Mouse (Mus musculus): ENCODE data around the gene Atg5. TPM values are rescaled to one million over a fixed set of nuclear protein-coding genes. Genes with fewer than 3 reads are reported as not detected.

Atg5 gene
- polyA plus RNA-seq, 1 experiment = 11.6 TPM

DNA sequence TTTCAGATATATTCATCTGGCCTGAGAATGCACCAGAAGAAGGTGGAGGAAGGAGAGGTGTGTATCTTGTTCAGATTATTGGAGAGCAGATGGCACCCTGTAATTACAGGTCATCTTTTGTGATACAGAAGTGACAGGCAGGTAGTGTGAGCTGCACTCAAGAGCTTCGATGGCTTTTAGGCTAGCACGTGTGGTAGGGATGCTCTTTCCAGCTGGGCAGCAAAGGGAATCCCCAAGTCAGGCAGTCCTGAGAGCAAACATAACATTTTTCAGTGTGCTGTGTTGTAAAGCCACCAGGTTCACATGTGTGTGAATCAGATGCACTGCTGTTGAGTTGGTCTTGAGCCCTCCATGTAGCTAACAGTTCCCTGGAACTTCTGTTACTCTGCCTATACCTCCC lies 98.0 kb downstream of the Atg5 start:
- TF ChIP-seq POLR2A (IDR thresholded peaks at IDR 0.05; ENCODE audit: control insufficient read depth, extremely low read depth, insufficient read depth, low read length, poor library complexity) (no peak), CTCF (IDR thresholded peaks at IDR 0.05; ENCODE audit: borderline replicate concordance, control insufficient read depth, extremely low read depth, insufficient read depth, low read length, poor library complexity) (no peak)
- no peaks in the 10 kb centered on the region for H3K27me3 ChIP-seq (ENCODE audit: control insufficient read depth, insufficient read depth, low read length)
- no peaks in the 10 kb centered on the region for H3K4me1 ChIP-seq (replicated peaks; ENCODE audit: control insufficient read depth, insufficient read depth, low read length)
- no peak for DNase-seq
- H3K27ac ChIP-seq (ENCODE audit: control insufficient read depth, insufficient read depth, low read length) = no peak overlapping the region
- H3K36me3 ChIP-seq (ENCODE audit: control insufficient read depth, insufficient read depth, low read length) = no peaks in the 10 kb centered on the region
- no peak overlapping the region for H3K4me3 ChIP-seq (ENCODE audit: control insufficient read depth, insufficient read depth, low read length)
- WGBS = 95% methylated on average over 2 of the region's 2 CpGs

DNA sequence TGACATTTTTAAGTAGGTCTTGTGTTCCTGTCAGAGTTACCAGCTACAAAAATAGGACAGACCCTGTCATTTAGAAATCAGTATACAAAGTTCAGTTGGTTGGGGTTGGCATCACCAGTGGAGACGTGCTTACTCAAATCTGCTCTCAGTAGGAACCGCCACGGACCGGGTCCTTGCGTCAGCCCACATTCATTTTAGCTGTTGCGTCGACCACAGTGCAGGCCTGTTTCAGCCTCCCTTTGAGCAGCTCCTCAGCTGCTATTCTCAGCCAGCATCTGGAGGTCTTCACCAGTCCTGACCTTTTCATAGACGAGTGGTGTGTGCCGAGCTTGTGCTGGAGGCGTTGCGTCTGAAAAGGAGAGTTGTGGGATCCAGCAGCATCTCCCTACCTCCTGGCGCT lies 98.9 kb downstream of the Atg5 start:
- Histone ChIP-seq H3K4me1 (replicated peaks; ENCODE audit: control insufficient read depth, insufficient read depth, low read length) (no peaks in the 10 kb centered on the region), H3K27me3 (ENCODE audit: control insufficient read depth, insufficient read depth, low read length) (no peaks in the 10 kb centered on the region), H3K36me3 (ENCODE audit: control insufficient read depth, insufficient read depth, low read length) (no peaks in the 10 kb centered on the region), H3K4me3 (ENCODE audit: control insufficient read depth, insufficient read depth, low read length) (no peak overlapping the region), H3K27ac (ENCODE audit: control insufficient read depth, insufficient read depth, low read length) (no peak overlapping the region)
- DNase-seq = no peak
- 96% methylated on average over 12 of the region's 12 CpGs for WGBS
- TF ChIP-seq CTCF (IDR thresholded peaks at IDR 0.05; ENCODE audit: borderline replicate concordance, control insufficient read depth, extremely low read depth, insufficient read depth, low read length, poor library complexity) (no peak), POLR2A (IDR thresholded peaks at IDR 0.05; ENCODE audit: control insufficient read depth, extremely low read depth, insufficient read depth, low read length, poor library complexity) (no peak)

DNA sequence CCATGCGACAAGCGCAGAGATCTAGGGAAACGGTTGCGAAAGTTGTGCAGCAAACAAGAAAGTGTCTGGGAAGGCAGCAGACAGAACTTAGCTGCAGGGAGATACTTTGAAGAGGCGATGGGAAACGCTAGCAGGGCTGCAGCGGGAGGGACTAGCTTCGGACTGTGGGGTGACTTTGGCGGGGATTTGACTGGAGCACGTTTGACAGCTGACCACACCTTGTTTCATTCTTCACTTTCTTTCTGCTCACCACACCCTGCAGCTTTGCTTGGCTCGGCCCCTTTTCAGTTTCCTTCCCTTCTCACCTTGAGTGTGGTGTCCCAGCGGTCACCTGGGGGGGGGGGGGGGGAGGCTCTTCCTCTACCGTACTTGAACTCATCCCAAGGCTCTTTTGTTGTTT lies 100.4 kb downstream of the Atg5 start:
- Histone ChIP-seq H3K27ac (ENCODE audit: control insufficient read depth, insufficient read depth, low read length) (no peak overlapping the region), H3K36me3 (ENCODE audit: control insufficient read depth, insufficient read depth, low read length) (no peaks in the 10 kb centered on the region), H3K4me1 (replicated peaks; ENCODE audit: control insufficient read depth, insufficient read depth, low read length) (no peaks in the 10 kb centered on the region), H3K4me3 (ENCODE audit: control insufficient read depth, insufficient read depth, low read length) (no peak overlapping the region), H3K27me3 (ENCODE audit: control insufficient read depth, insufficient read depth, low read length) (no peaks in the 10 kb centered on the region)
- no peak for TF ChIP-seq CTCF (IDR thresholded peaks at IDR 0.05; ENCODE audit: borderline replicate concordance, control insufficient read depth, extremely low read depth, insufficient read depth, low read length, poor library complexity)
- no peak for TF ChIP-seq POLR2A (IDR thresholded peaks at IDR 0.05; ENCODE audit: control insufficient read depth, extremely low read depth, insufficient read depth, low read length, poor library complexity)
- no peak for DNase-seq
- 84% methylated on average over 13 of the region's 13 CpGs for WGBS

DNA sequence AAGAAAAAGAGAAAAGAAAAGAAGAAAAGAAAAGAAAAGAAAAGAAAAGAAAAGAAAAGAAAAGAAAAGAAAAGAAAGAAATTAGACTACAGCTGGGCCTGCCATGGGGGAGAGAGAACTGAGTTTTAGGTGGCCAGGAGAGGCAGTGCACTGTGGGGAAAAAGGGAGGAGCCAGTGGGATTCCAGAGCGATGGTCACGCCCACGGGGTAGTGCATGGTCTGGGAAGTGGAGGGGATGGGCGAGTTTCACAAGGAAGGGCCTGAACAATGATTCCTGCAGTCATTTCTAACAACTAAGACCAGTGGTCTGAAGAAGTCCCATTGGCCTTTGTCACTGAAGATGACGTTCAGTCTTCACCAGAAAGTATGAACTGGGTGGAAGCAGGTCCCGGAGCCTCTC lies 102.5 kb downstream of the Atg5 start:
- 94% methylated on average over 6 of the region's 6 CpGs for WGBS
- Histone ChIP-seq H3K4me3 (ENCODE audit: control insufficient read depth, insufficient read depth, low read length) (no peak overlapping the region), H3K27me3 (ENCODE audit: control insufficient read depth, insufficient read depth, low read length) (no peaks in the 10 kb centered on the region), H3K27ac (ENCODE audit: control insufficient read depth, insufficient read depth, low read length) (no peak overlapping the region), H3K36me3 (ENCODE audit: control insufficient read depth, insufficient read depth, low read length) (no peaks in the 10 kb centered on the region), H3K4me1 (replicated peaks; ENCODE audit: control insufficient read depth, insufficient read depth, low read length) (no peaks in the 10 kb centered on the region)
- no peak for DNase-seq
- TF ChIP-seq CTCF (IDR thresholded peaks at IDR 0.05; ENCODE audit: borderline replicate concordance, control insufficient read depth, extremely low read depth, insufficient read depth, low read length, poor library complexity) (no peak), POLR2A (IDR thresholded peaks at IDR 0.05; ENCODE audit: control insufficient read depth, extremely low read depth, insufficient read depth, low read length, poor library complexity) (no peak)

DNA sequence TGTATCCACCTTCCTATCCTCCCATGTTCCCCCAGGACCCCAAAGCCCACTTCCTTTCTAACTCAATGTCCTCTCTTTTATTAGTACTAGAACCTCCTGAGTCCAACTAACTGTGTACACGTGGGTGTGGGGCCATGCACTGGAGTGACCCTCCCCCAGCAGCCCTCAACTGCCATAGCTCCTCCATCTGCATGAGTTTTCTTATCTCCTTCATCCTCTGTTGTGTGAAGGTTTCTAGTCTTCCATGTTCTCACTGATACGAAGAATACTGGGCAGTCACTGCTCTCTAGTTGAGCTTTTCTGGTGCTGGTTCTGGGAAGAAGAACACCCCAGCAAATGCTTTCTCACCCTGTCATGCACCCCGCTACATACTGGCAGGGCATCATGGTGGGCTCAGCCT lies 104.1 kb downstream of the Atg5 start:
- WGBS = 87% methylated on average over 3 of the region's 3 CpGs
- Histone ChIP-seq H3K4me1 (replicated peaks; ENCODE audit: control insufficient read depth, insufficient read depth, low read length) (no peaks in the 10 kb centered on the region), H3K27ac (ENCODE audit: control insufficient read depth, insufficient read depth, low read length) (no peak overlapping the region), H3K27me3 (ENCODE audit: control insufficient read depth, insufficient read depth, low read length) (no peaks in the 10 kb centered on the region), H3K36me3 (ENCODE audit: control insufficient read depth, insufficient read depth, low read length) (no peaks in the 10 kb centered on the region), H3K4me3 (ENCODE audit: control insufficient read depth, insufficient read depth, low read length) (no peak overlapping the region)
- no peak for TF ChIP-seq POLR2A (IDR thresholded peaks at IDR 0.05; ENCODE audit: control insufficient read depth, extremely low read depth, insufficient read depth, low read length, poor library complexity)
- no peak for TF ChIP-seq CTCF (IDR thresholded peaks at IDR 0.05; ENCODE audit: borderline replicate concordance, control insufficient read depth, extremely low read depth, insufficient read depth, low read length, poor library complexity)
- DNase-seq = no peak

DNA sequence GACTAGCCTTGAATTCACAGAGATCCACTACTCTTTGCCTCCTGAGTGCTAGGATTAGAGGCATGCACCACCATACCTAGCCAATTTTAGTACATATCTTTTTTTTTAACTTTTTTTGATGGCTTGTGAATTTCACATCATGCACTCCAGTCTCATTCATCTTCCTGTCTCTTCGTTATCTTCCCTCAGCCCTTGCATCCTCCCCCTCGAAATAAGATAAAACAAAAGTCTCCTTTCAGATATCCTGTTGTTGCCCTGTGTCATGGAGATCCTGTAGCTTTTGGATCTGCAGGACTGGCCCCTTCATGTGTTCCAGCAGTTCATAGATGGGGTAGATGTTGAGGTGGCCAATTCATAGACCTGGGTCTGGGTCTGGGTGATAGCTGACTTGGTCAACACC lies 106.5 kb downstream of the Atg5 start:
- no peak for TF ChIP-seq POLR2A (IDR thresholded peaks at IDR 0.05; ENCODE audit: control insufficient read depth, extremely low read depth, insufficient read depth, low read length, poor library complexity)
- no peak for TF ChIP-seq CTCF (IDR thresholded peaks at IDR 0.05; ENCODE audit: borderline replicate concordance, control insufficient read depth, extremely low read depth, insufficient read depth, low read length, poor library complexity)
- no peak for DNase-seq
- no peaks in the 10 kb centered on the region for H3K4me1 ChIP-seq (replicated peaks; ENCODE audit: control insufficient read depth, insufficient read depth, low read length)
- 82% methylated on average over 2 of the region's 2 CpGs for WGBS
- no peaks in the 10 kb centered on the region for H3K36me3 ChIP-seq (ENCODE audit: control insufficient read depth, insufficient read depth, low read length)
- no peak overlapping the region for H3K4me3 ChIP-seq (ENCODE audit: control insufficient read depth, insufficient read depth, low read length)
- H3K27me3 ChIP-seq (ENCODE audit: control insufficient read depth, insufficient read depth, low read length) = no peaks in the 10 kb centered on the region
- H3K27ac ChIP-seq (ENCODE audit: control insufficient read depth, insufficient read depth, low read length) = no peak overlapping the region

DNA sequence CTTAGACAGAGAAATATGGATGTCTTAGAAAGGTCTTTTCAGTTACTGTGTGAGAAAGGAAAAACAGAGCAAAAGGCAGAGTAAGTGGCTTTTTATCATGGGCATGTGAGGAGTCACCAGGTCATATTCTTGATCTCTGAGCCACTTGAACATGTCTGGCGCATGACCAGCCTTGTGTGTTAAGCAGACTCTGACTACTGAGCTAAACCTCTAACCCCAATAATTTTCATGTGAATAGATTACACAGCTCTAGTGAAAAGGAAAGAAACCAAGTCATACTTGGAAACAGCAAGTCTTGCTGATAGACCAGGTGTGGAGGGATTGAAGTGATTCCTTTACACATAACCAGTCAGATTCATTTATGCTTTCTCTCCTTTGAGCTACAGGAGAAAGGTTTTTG lies 107.3 kb downstream of the Atg5 start:
- no peak overlapping the region for H3K4me3 ChIP-seq (ENCODE audit: control insufficient read depth, insufficient read depth, low read length)
- no peaks in the 10 kb centered on the region for H3K27me3 ChIP-seq (ENCODE audit: control insufficient read depth, insufficient read depth, low read length)
- H3K4me1 ChIP-seq (replicated peaks; ENCODE audit: control insufficient read depth, insufficient read depth, low read length) = peaks cover 5% of the 10 kb centered on the region
- DNase-seq = no peak
- H3K36me3 ChIP-seq (ENCODE audit: control insufficient read depth, insufficient read depth, low read length) = no peaks in the 10 kb centered on the region
- H3K27ac ChIP-seq (ENCODE audit: control insufficient read depth, insufficient read depth, low read length) = no peak overlapping the region
- TF ChIP-seq POLR2A (IDR thresholded peaks at IDR 0.05; ENCODE audit: control insufficient read depth, extremely low read depth, insufficient read depth, low read length, poor library complexity) (no peak), CTCF (IDR thresholded peaks at IDR 0.05; ENCODE audit: borderline replicate concordance, control insufficient read depth, extremely low read depth, insufficient read depth, low read length, poor library complexity) (no peak)
- 100% methylated on average over 1 of the region's 1 CpGs for WGBS

All from thymus, adult 2 months (tissue).